Mouse (Mus musculus) kidney, adult 2 months (tissue): ENCODE data around the gene Sgpl1.

Source experiments
- CTCF ChIP-seq: fragments of 200-500 bp; conservative IDR thresholded peaks from 2 replicates; pipeline ENCODE4 v1.5.1; 2011; ENCODE audit warnings: low read depth, mild to moderate bottlenecking, control low read depth, low read length, moderate library complexity, mixed read lengths; ENCODE audit not compliant: insufficient read depth, insufficient read length
- POLR2A ChIP-seq: fragments of 200-500 bp; IDR thresholded peaks from one replicate; pipeline ENCODE4 v1.6.1; 2011; ENCODE audit warnings: low read depth, low read length, control low read depth

DNA sequence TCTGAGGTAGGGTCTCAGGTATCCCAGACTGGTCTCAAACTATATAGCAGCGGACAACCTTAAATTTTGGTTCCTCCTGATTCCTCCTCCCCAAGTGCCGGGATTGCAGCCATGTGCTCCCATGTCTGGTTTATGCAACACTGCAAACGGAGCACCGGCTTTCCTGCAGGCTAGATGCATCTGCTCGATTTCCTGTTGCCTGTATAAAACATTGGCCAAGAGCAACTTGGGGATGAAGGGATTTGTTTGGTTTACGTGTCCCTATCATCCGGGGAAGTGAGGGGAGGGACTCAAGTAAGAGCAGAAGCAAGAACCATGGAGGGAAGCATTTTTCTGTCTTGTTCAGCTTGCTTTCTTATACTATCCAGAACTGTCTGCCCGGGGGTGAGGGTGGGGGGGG is 47.7 kb upstream of the Sgpl1 start:
- TF ChIP-seq CTCF (no peak), POLR2A (no peak)
